Mouse (Mus musculus): ENCODE results near the gene Cd68. TPM values are rescaled to one million over a fixed set of nuclear protein-coding genes. Genes with fewer than 3 reads are reported as not detected.
"Not testable (repeated sequence)": the region's sequence is repeated elsewhere in the genome, so short reads cannot be mapped to it uniquely, and the experiment has no call there.

Gene Cd68
- total RNA-seq, 2 experiments from 2014 or later, result 15.1 to 15.7 TPM

DNA sequence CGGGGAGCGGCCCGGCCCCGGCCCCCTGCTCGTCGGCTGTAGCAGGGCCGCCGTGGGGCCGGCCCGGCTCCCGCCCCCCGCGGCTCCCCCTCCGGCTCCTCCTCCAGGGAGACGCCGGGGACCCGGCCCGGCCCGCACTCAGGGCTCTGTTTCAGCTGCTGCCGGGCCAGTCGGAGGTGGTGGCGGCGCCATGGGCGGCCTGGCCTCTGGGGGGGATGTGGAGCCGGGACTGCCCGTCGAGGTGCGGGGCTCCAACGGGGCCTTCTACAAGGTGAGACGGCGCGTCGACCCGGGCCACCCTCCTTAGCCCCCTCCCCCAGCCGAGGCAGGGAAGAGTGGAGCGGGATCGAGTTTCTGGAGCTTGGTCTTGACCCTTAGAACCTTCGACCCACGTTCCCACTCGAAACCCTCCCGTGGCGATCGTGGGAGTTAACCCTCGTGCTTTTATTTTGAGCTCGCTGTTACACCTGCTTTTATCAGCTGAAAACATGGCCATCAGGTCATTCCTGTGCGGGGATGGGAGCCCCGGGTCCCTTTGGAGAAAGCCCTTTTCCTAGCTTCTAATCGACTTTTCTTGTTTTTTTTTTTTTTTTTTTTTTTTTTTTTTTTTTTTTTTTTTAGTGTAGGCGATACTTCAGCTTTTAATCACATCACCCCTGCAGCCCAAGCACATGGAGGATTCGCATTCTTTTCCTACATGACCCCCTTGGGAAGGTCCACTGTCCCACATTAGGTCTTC, 32.7 kb downstream of the Cd68 start:
- no peak for DNase-seq (ENCODE audit: extremely low spot score in 1 of 2, low spot score in 1 of 2)

DNA sequence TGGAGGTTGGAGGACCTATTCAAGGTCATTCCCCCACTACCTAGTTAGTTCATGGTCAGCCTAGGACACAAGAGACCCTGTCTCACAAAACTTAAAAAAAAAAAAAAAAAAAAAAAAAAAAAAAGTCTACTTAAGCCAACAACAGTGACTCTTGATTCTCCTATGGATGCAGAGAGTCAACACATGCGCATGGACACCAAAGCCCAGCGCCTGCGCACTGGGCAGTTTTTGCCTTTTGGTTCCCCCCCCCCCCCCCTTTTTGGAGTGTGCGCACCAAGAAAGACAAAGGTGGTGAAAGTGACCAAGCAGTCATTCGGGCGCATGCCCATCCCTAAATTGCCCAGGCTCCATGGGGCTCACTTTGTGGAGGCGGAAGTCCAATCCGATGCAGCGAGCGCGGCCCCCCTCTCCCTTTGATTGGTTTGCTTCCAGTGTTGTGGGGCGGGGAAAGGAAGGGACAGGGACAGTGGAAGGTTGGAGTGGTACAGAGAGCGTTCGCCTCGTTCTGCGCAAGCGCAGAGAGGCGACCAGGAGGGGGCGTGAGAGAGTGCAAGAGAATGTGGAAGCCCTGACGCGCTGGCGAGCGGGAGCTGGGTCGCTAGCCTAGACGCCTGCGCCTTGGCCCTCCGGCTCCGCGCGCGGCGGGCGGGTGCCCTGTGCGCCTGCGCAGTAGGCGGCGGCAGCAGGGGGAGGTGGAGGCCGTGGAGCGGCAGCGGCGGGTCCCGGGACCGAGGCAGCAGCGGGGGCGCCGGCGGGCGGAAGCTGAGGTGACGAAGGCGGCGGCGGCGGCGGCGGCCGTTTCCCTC, 33.5 kb downstream of the Cd68 start, which contains the start of gene Fxr2:
TSS of gene Fxr2 (plus strand) at position 707 of the 806 bp plus-strand sequence.
- peak; percentile 100 for DNase-seq (ENCODE audit: extremely low spot score in 1 of 2, low spot score in 1 of 2)

DNA sequence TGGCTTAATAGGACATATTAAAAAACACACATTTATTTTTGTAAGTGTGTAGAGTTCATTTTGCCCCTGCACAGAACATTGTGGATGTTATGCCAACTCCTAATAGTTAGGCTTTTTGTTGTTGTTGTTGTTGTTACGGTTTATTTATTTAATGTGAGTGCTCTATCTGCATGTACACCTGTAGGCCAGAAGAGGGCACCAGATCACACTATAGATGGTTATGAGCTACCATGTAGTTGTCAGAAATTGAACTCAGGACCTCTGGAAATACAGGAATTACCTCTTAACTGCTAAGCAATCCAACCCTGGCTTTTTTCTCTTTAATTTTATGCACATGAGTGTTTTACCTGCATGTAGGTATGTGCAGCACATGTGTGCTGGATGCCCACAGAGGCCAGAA, 36.2 kb downstream of the Cd68 start:
- DNase-seq (ENCODE audit: extremely low spot score in 1 of 2, low spot score in 1 of 2), result no peak

DNA sequence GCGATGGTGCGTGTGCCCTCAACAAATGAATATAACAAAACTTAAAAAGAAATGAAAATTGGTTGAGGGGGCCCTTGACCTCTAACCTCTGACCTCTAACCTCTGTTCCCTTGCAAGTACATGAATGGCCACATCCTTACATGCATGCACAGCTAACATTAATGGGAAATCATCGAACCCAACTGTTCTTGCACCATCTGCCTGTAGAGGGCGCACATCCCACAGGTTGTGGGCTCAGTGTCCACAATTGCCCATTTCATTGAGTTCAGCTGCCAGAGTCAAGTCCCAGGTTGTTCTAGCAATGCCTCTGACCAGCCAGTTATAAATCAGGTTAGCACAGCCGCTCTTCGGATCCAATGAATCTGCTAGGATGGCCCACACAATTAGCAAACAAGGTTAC, 37.7 kb downstream of the Cd68 start:
- DNase-seq (ENCODE audit: extremely low spot score in 1 of 2, low spot score in 1 of 2), result peak; percentile 38 to 87

DNA sequence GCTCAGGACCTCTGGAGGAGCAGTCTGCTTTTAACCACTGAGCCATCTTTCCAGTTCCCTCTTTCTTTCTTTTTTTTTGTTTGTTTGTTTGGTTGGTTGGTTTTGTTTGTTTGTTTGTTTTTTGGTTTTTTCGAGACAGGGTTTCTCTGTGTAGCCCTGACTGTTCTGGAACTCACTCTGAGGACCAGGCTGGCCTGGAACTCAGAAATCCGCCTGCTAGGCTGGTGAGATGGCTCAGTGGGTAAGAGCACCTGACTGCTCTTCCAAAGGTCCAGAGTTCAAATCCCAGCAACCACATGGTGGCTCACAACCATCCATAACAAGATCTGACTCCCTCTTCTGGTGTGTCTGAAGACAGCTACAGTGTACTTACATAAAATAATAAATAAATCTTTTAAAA, 41.6 kb downstream of the Cd68 start:
- not testable (repeated sequence) for DNase-seq (ENCODE audit: extremely low spot score in 1 of 2, low spot score in 1 of 2)

DNA sequence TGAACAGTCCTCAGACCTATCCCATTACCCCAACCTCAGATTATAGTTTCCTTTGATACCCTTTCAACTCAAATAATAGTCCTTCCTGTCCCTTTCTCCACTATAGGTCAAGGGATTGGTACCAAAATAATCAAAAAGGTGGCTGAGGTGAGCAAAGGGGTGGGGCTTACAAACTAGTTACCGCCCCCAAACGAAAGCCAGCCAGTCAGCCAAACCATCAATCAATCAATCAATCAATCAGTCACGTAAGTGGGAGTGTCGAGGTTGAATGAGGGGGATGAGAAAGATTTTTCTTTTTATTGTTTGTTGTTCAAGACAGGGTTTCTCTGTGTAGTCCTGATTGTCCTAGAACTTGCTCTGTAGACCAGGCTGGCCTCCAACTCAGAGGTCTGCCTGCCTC, 42.9 kb downstream of the Cd68 start:
- no peak for DNase-seq (ENCODE audit: extremely low spot score in 1 of 2, low spot score in 1 of 2)

DNA sequence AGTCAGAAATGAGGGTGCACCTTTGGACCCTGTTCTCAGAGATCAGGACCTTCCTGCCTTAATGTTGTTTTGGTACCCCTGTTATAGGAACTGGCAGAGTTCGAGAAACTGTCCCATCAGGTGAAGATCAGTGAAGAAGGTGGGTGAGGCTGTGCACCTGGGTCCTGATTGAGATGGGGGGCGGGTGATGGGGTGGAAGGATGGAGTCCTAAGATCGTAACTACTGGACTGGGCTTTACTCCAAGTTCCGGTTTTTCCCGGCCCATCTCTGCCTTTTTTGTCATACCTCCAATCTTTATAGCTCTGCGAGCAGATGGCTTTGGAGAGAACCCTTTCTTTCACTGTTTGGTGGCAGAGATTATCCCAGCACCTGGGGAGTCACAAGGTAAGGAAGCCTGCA, 43.5 kb downstream of the Cd68 start:
- DNase-seq (ENCODE audit: extremely low spot score in 1 of 2, low spot score in 1 of 2), result no peak

DNA sequence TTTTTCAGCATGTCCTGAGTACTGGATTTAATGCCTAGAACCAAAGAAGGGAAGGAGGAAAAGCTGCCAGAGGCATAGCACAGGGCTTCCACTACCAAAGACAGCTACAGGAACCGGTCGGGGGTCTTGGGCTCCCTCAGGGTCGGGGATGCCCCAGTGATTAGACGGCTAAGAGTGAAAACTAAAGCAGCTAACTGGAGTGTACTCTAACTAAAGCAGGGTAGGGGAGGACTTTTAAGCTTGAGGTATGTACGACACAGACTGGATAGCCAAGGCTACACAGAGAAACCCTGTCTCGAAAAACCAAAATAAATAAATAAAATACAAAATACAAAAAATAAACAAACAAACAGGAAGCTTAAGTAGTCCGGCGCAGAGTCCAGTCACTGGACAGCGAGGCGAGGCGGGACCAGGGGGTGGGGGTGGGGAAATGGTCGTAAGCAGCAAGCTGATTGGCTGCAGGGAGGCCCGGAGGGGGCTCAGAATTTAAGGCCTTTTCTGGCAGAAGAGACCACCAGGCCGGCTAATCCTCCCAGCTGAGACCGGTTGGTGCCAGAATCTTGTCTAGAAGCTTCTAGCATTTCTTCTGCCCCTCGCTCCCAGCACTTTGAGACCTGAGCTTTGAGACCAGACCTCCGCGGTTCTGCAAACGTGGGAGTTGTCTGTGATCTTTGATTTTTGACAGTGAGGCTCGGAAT, 44.2 kb downstream of the Cd68 start, which contains the start of gene Sat2:
TSS of gene Sat2 (plus strand) at position 454 of the 698 bp plus-strand sequence.
- DNase-seq (ENCODE audit: extremely low spot score in 1 of 2, low spot score in 1 of 2), result peak; percentile 31 to 49

DNA sequence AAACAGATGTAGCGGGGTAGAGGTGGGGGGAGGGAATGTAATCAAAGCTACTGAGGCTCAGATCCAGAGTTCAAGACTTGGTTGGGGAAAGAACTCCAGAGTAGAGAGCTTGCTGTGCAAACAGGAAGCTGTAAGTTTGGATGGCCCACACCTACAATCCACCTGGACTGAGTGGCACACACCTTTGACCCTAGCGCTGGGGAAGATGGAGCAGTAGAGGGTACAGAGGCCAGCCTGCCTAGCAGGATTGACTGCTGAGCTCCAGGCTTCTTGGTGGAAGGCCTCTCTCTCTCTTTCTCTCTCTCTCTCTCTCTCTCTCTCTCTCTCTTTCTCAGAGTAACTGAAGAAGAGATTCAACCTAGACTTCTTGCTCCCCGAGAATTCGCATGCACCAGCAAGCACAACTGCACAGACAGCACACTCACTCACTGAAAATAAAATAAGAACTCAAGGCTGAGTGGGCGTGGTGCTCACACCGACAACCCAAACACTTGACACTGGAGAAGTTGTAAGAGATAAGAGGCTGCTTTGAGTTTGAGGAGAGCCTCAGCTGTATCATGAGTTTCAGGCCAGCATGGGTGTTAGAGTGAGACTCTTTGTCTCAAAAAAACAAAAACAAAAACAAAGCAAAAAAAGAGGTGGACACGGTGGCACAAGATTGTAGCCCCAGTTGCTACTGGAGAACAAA, 45.4 kb downstream of the Cd68 start:
- DNase-seq (ENCODE audit: extremely low spot score in 1 of 2, low spot score in 1 of 2), result no peak

DNA sequence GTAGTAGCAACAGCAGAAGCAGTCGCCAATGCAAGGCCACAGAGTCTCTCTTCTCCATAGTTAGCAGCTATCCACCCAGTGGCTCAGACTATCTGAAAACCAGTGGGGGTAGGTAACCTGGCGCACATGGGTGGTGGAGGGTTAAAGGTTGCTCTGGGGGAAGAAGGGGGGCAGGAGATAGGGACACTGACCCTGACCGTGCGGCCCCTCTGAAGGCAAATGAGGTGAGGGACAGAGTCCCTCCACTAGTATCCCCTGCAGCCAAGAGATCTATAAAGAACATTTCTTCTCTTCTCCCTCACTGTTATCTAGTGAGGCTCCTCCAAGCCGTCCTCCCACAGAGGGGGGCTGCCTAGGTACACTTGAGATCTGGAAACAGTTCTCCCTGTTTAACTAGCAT, 48.1 kb downstream of the Cd68 start, which contains the start of gene Shbg:
TSS of gene Shbg (minus strand) at position 101 of the 400 bp plus-strand sequence.
- no peak for DNase-seq (ENCODE audit: extremely low spot score in 1 of 2, low spot score in 1 of 2)

DNA sequence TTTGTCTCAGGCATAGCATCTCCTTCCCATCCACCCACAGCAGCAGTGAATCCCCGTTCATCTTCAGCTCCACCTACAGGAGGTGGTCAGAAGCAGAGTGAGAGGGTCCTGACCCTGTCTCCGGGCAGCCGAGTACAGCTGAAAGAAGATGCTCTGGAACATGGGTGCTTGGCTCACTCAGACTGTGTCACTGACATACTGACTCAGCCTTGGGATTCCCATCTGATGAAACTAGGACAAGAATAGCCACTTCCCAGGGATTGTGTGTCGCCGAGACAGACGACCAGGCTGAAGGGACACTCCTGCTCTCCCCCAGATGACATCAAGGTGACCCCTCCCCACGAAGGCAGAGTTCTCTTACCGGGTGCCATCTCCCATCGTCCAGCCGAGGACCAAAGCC, 49.2 kb downstream of the Cd68 start:
- DNase-seq (ENCODE audit: extremely low spot score in 1 of 2, low spot score in 1 of 2), result no peak

DNA sequence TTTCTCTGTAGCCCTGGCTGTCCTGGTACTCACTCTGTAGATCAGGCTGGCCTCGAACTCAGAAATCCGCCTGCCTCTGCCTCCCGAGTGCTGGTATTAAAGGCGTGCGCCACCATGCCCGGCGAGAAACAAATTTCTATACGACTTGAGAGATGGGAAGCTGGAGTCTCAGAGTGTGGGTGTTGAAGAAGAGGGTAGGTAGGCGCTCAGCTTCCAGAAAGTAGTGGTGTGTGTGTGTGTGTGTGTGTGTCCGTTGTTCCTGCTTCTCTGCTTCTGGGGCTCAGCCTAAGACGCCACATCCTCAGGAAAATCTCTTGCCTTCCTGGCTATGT, 51.7 kb downstream of the Cd68 start:
- DNase-seq (ENCODE audit: extremely low spot score in 1 of 2, low spot score in 1 of 2), result not testable (repeated sequence)

Small RNAs within 50 kb of the gene (microRNA-seq; reads per million reads assigned to microRNA genes)
- gene Mir1934 (4.0 to 7.0 reads per million in 2 experiments), gene Mir467f (0 reads per million in 2 experiments)

Other genes starting within 250 kb of the Cd68 start
- gene Dnah2, start 117.0 kb downstream of the Cd68 start, total RNA-seq (2021), result 1 to 10 TPM; 3.5 to 8.0 TPM
- 100 to 1,000 TPM; 134 to 139 TPM for gene Efnb3, start 105.9 kb downstream of the Cd68 start, total RNA-seq (2021)
- gene Wrap53, start 85.9 kb downstream of the Cd68 start, total RNA-seq (2021), result 10 to 100 TPM; 11.7 to 12.5 TPM
- gene Trp53, start 85.8 kb downstream of the Cd68 start, total RNA-seq (2021), result 10 to 100 TPM; 24.3 to 29.8 TPM
- gene Atp1b2, start 60.2 kb downstream of the Cd68 start, total RNA-seq (2021), result 100 to 1,000 TPM; 394 to 472 TPM
- not detected for gene Shbg, start 48.2 kb downstream of the Cd68 start, total RNA-seq (2021)
- gene Sat2, start 44.1 kb downstream of the Cd68 start, total RNA-seq (2021), result 10 to 100 TPM; 15.5 to 15.8 TPM
- gene Fxr2, start 33.2 kb downstream of the Cd68 start, total RNA-seq (2021), result 100 to 1,000 TPM; 124 to 131 TPM
- under 1 TPM in 1 of 2 experiments, not detected in 1; 0.59 TPM for gene Sox15, start 10.8 kb downstream of the Cd68 start, total RNA-seq (2021)
- gene Mpdu1, start 3.5 kb downstream of the Cd68 start, total RNA-seq (2021), result 10 to 100 TPM; 61.1 to 63.9 TPM
- 100 to 1,000 TPM; 369 to 381 TPM for gene Eif4a1, start 6.3 kb upstream of the Cd68 start, total RNA-seq (2021)
- 100 to 1,000 TPM in 1 of 2 experiments, 10 to 100 TPM in 1; 94.3 to 109 TPM for gene Senp3, start 15.9 kb upstream of the Cd68 start, total RNA-seq (2021)
- 1 to 10 TPM; 1.2 to 1.3 TPM for gene Tnfsf13, start 19.6 kb upstream of the Cd68 start, total RNA-seq (2021)
- 1 to 10 TPM; 7.3 to 8.6 TPM for gene Tnfsf12, start 29.7 kb upstream of the Cd68 start, total RNA-seq (2021)
- 1 to 10 TPM; 1.3 to 1.4 TPM for gene Tnfsfm13, start 29.9 kb upstream of the Cd68 start, total RNA-seq (2021)
- gene Polr2a, start 92.5 kb upstream of the Cd68 start, total RNA-seq (2021), result 10 to 100 TPM; 58.6 to 69.5 TPM
- gene Slc35g3, start 95.8 kb upstream of the Cd68 start, total RNA-seq (2021), result not detected
- gene Zbtb4, start 99.8 kb upstream of the Cd68 start, total RNA-seq (2021), result 100 to 1,000 TPM; 110 to 118 TPM
- gene Chrnb1, start 129.8 kb upstream of the Cd68 start, total RNA-seq (2021), result 1 to 10 TPM in 1 of 2 experiments, under 1 TPM in 1; 0.79 to 1.1 TPM
- 10 to 100 TPM; 28.3 to 33.3 TPM for gene Fgf11, start 135.7 kb upstream of the Cd68 start, total RNA-seq (2021)
- gene Tmem102, start 139.5 kb upstream of the Cd68 start, total RNA-seq (2021), result not detected
- not detected for gene Gm39566, start 149.1 kb upstream of the Cd68 start, total RNA-seq (2021)
- not detected for gene Spem2, start 152.3 kb upstream of the Cd68 start, total RNA-seq (2021)
- under 1 TPM; 0.34 to 0.73 TPM for gene Spem1, start 156.0 kb upstream of the Cd68 start, total RNA-seq (2021)
- gene Nlgn2, start 171.6 kb upstream of the Cd68 start, total RNA-seq (2021), result 100 to 1,000 TPM; 192 to 219 TPM
- 100 to 1,000 TPM; 112 to 135 TPM for gene Tmem256, start 172.4 kb upstream of the Cd68 start, total RNA-seq (2021)
- gene Plscr3, start 180.2 kb upstream of the Cd68 start, total RNA-seq (2021), result 10 to 100 TPM; 16.5 to 19.0 TPM
- not detected for gene Tnk1, start 192.6 kb upstream of the Cd68 start, total RNA-seq (2021)
- not detected for gene Tmem95, start 211.9 kb upstream of the Cd68 start, total RNA-seq (2021)
- 1 to 10 TPM; 1.2 to 1.3 TPM for gene Kctd11, start 215.3 kb upstream of the Cd68 start, total RNA-seq (2021)
- gene Acap1, start 229.4 kb upstream of the Cd68 start, total RNA-seq (2021), result under 1 TPM; 0.12 to 0.19 TPM
- 1 to 10 TPM in 1 of 2 experiments, under 1 TPM in 1; 0.62 to 1.8 TPM for gene 2810408A11Rik, start 234.8 kb upstream of the Cd68 start, total RNA-seq (2021)
- 100 to 1,000 TPM; 108 to 109 TPM for gene Neurl4, start 234.9 kb upstream of the Cd68 start, total RNA-seq (2021)
- gene Gps2, start 247.7 kb upstream of the Cd68 start, total RNA-seq (2021), result 10 to 100 TPM; 26.8 to 32.6 TPM